Mouse (Mus musculus): Measurements from ENCODE around the gene Ttc13. TPM values are rescaled to one million over a fixed set of nuclear protein-coding genes. Genes with fewer than 3 reads are reported as not detected.

Gene Ttc13
- 18.3 and 18.4 TPM in 2 replicates for polyA plus RNA-seq (2015; fragmentation: Nextera tagmentation; extraction: Ambion mirVana)

DNA sequence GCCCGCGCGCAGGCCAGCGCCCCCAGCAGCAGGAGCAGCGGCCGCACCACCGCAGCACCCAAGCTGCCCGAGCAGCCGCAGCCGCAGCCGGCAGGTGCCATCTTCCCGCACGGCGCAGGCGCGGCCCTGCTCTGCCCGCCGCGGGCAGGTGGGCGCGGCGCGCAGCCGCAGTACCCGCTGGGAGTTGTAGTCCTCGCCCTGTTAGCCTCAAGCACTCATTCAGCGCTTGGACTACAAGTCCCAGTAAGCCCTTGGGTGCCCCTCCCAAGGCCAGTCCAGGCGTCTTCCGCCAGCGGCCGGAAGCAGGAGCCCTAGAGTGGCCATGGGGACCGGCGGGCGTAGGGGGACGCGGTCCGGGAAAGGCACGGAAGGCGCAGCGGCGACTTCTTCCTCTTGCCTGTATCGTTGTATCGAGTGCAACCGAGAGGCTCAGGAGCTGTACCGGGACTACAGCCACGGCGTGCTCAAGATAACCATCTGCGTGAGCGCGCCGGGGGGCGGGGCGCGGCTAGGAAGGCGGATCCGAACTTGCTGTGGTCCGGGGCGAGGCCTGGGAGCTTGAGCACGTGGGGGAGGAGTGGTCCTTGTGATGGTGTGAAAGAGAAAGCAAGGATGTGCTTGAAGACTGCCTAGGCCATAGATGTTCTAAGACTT is at the start of gene Ttc13, which contains the start of gene Arv1:
Gene Ttc13 (minus strand): TSS at position 122 of the 654 bp plus-strand sequence.
Gene Arv1 (plus strand): TSS at position 278 of the 654 bp plus-strand sequence.
- Histone ChIP-seq H3K4me2 (peak within 1 kb of the TSS; percentile 95), H3K9ac (peak within 1 kb of the TSS; percentile 92), H3K36me3 (replicated peaks) (peaks cover 12% of the 10 kb centered on the region; the same call in 1 of the 2 replicates), H3K27ac (replicated peaks) (peak within 1 kb of the TSS; percentile 64), H3K27me3 (no peaks in the 10 kb centered on the region), H3K4me1 (replicated peaks) (peaks cover 31% of the 10 kb centered on the region), H3K4me3 (replicated peaks) (peak within 1 kb of the TSS; percentile 92), H3K9me3 (replicated peaks) (no peaks in the 10 kb centered on the region)
- ATAC-seq (ENCODE audit: insufficient read depth), result peak; percentile 99
- WGBS (ENCODE audit: insufficient replicate concordance), result under 1% methylated on average over 59 of the region's 59 CpGs

DNA sequence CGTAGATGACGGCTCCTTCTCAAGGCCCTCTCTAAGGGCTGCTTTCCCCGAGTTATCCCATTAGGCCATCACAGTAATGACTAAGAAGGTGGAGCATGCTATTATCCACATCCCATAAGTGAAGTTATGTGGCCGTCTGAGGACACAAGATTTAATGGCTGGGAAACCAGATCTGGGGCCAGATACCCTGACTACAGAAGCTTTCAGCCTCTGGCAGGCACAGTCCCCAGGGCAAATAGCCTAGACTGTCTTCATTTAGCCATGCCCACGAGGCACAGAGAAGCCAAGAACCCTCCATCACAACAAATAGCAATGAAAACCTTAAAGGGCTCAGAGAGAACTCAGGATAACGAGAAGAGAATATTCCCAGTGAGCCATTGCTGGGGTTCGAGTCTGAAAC is 41.3 kb upstream of the Ttc13 start:
- Histone ChIP-seq H3K36me3 (replicated peaks) (no peaks in the 10 kb centered on the region), H3K9me3 (replicated peaks) (no peaks in the 10 kb centered on the region), H3K4me3 (replicated peaks) (no peak overlapping the region), H3K27me3 (no peaks in the 10 kb centered on the region), H3K9ac (no peak overlapping the region), H3K4me2 (no peak overlapping the region), H3K27ac (replicated peaks) (no peak overlapping the region), H3K4me1 (replicated peaks) (no peaks in the 10 kb centered on the region)
- no peak for ATAC-seq (ENCODE audit: insufficient read depth)
- WGBS (ENCODE audit: insufficient replicate concordance), result 59% methylated on average over 7 of the region's 7 CpGs

DNA sequence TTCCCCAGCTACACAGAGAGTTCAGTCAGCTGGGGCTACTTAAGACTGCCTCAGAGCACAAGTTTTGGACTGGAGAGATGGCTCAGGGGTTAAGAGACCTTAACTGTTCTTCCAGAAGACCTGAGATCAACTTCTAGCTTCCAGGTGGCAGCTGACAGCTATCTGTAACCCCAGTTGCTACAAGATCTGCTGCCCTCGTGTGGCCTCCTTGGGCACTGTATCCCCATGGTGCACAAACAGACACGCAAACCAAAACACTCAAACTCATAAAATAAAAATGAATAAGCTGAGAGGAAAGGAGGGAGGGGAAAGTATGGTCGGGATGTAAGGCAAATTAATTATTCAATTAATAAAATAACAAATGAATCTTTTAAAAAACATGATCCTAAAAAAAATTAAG is 36.8 kb upstream of the Ttc13 start:
- H3K4me2 ChIP-seq, result no peak overlapping the region
- no peak overlapping the region for H3K9ac ChIP-seq
- no peak overlapping the region for H3K27ac ChIP-seq (replicated peaks)
- H3K27me3 ChIP-seq, result peaks cover 17% of the 10 kb centered on the region
- H3K36me3 ChIP-seq (replicated peaks), result no peaks in the 10 kb centered on the region
- H3K4me1 ChIP-seq (replicated peaks), result peaks cover 11% of the 10 kb centered on the region
- WGBS (ENCODE audit: insufficient replicate concordance), result 27% methylated on average over 3 of the region's 3 CpGs
- ATAC-seq (ENCODE audit: insufficient read depth), result no peak
- no peaks in the 10 kb centered on the region for H3K9me3 ChIP-seq (replicated peaks)
- H3K4me3 ChIP-seq (replicated peaks), result no peak overlapping the region

DNA sequence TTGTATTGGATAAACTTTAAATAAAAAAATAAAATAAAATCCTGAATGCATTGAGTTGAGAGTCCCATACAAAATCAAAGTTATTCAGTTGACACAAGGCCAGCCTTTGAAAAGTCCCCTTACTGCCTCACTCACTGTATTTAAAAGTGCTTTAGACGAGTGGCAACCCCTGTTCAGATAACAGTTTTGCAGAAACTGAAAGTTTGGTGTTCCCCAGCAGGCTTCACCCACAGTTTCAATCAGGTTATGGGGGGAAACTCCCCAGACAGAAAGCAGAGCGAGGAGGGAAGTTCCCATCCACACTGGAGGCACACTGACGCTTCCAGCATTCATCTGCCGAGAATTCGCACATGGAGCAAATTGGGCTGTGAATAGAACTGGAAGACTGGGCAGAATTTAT is 34.8 kb upstream of the Ttc13 start:
- Histone ChIP-seq H3K27me3 (peaks cover 37% of the 10 kb centered on the region), H3K36me3 (replicated peaks) (no peaks in the 10 kb centered on the region), H3K9ac (no peak overlapping the region), H3K27ac (replicated peaks) (no peak overlapping the region), H3K9me3 (replicated peaks) (no peaks in the 10 kb centered on the region), H3K4me1 (replicated peaks) (peaks cover 28% of the 10 kb centered on the region), H3K4me3 (replicated peaks) (no peak overlapping the region), H3K4me2 (no peak overlapping the region)
- ATAC-seq (ENCODE audit: insufficient read depth), result no peak
- WGBS (ENCODE audit: insufficient replicate concordance), result 55% methylated on average over 5 of the region's 5 CpGs

DNA sequence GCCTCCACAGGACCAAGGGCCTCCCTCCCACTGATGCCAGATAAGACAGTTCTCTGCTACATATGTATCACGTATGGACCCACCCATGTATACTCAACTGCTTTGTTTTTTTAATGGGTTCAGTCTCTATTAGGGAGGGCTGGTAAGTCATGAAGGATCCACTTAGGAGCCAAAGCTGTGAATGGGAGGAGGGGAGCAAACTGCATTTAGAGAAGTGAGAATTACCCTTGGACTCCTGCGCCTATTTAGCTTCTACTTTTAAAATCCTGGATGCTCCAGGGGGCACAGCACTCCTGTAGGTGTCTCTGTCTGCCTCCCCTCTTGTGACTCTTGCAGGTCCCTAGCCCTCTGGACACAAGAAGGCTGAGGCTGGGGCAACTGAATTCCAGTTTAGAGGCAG is 34.4 kb upstream of the Ttc13 start:
- Histone ChIP-seq H3K9ac (no peak overlapping the region), H3K36me3 (replicated peaks) (no peaks in the 10 kb centered on the region), H3K4me2 (no peak overlapping the region), H3K4me1 (replicated peaks) (peaks cover 29% of the 10 kb centered on the region), H3K27ac (replicated peaks) (no peak overlapping the region), H3K4me3 (replicated peaks) (no peak overlapping the region), H3K9me3 (replicated peaks) (no peaks in the 10 kb centered on the region), H3K27me3 (peaks cover 41% of the 10 kb centered on the region)
- ATAC-seq (ENCODE audit: insufficient read depth), result no peak
- WGBS (ENCODE audit: insufficient replicate concordance), result 16% methylated on average over 2 of the region's 2 CpGs

- no peaks in the 10 kb centered on the region for H3K9me3 ChIP-seq (replicated peaks)
- H3K9ac ChIP-seq, result no peak overlapping the region
- ATAC-seq (ENCODE audit: insufficient read depth), result no peak
- peaks cover 48% of the 10 kb centered on the region for H3K27me3 ChIP-seq
- WGBS (ENCODE audit: insufficient replicate concordance), result 63% methylated on average over 8 of the region's 8 CpGs
- peak overlapping the region; percentile 57; the same call in 1 of the 2 replicates for H3K27ac ChIP-seq (replicated peaks)
- H3K4me1 ChIP-seq (replicated peaks), result peaks cover 36% of the 10 kb centered on the region
- no peak overlapping the region for H3K4me2 ChIP-seq
- H3K36me3 ChIP-seq (replicated peaks), result no peaks in the 10 kb centered on the region
- no peak overlapping the region for H3K4me3 ChIP-seq (replicated peaks)
Measured at GRCm38 (mm10) chr8:124755481-124755880, 33.7 kb upstream of the Ttc13 start.

- Histone ChIP-seq H3K4me1 (replicated peaks) (peaks cover 36% of the 10 kb centered on the region), H3K9ac (no peak overlapping the region), H3K36me3 (replicated peaks) (no peaks in the 10 kb centered on the region), H3K4me2 (peak overlapping the region; percentile 10; the same call in 1 of the 2 replicates), H3K9me3 (replicated peaks) (no peaks in the 10 kb centered on the region), H3K4me3 (replicated peaks) (no peak overlapping the region), H3K27ac (replicated peaks) (peak overlapping the region; percentile 57), H3K27me3 (peaks cover 55% of the 10 kb centered on the region)
- 38% methylated on average over 4 of the region's 4 CpGs for WGBS (ENCODE audit: insufficient replicate concordance)
- ATAC-seq (ENCODE audit: insufficient read depth), result no peak
Measured at GRCm38 (mm10) chr8:124754792-124755190, 33.0 kb upstream of the Ttc13 start.

DNA sequence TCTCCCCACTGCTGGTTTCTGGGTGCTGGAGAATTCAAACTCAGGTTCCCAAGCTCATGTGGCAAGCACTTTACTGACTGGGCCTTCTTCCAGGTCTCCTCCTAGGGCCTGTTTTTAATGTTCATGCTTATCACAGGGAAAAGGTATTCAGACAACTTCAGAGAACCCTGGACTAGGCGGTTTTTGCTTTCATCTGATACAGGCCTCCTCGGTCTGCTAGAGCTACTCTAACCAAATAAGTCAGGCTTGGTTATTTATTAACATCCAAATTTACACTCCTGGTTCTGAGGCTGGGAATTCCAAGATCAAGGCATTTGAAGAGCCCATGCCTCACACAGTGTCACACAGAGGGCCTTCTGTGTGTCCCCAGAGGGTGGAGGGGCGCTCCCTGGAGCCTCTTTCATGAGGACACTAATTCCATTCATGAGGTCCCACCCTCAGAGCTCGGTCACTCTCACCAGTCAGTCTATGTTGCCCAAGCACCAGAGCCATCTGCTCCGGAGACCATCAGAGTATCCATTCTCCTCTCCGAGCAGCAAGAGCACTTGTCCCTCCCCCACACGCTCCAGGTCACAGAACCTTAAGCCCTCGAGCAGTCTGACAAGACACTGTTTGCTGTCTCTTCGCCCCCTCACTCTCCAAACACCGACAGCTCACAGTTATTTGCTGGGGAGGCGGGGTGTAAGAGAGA is 32.5 kb upstream of the Ttc13 start:
- no peak overlapping the region for H3K9ac ChIP-seq

DNA sequence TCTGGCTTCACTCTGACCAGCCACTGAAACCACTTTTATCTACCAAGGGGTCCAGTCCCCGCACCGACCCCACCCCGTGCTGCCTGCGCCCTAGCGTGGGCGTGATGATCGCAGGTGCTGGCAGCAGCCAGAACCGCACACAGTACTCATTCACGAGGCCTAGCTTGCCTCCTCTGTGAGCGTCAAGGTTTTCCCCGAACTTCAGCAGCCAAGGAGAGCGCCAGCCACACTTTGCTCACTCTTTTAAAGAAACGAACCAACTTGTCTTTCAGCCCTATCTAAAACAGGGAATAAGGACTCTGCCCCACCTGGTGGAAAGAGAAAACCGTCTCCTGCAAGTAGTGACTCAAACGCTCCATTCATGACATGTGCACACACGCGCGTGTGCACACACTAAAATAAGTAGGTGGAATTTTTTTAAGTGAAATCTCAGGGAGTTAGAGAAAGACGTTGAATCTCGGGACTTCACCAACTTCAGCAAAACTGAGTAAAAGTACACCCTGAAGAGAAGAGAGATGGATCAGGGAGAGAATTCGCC is 30.6 kb upstream of the Ttc13 start:
- Histone ChIP-seq H3K9ac (no peak overlapping the region), H3K9me3 (replicated peaks) (no peaks in the 10 kb centered on the region), H3K27ac (replicated peaks) (no peak overlapping the region), H3K4me3 (replicated peaks) (no peak overlapping the region), H3K4me2 (peak overlapping the region; percentile 71; the same call in 1 of the 2 replicates), H3K36me3 (replicated peaks) (no peaks in the 10 kb centered on the region), H3K27me3 (peaks cover 67% of the 10 kb centered on the region), H3K4me1 (replicated peaks) (peaks cover 36% of the 10 kb centered on the region)
- WGBS (ENCODE audit: insufficient replicate concordance), result 32% methylated on average over 21 of the region's 21 CpGs
- no peak for ATAC-seq (ENCODE audit: insufficient read depth)

More for the DNA sequence above, 32.5 kb upstream of the Ttc13 start:
- peaks cover 36% of the 10 kb centered on the region for H3K4me1 ChIP-seq (replicated peaks)
- peak overlapping the region; percentile 10; the same call in 1 of the 2 replicates for H3K4me2 ChIP-seq
- H3K27ac ChIP-seq (replicated peaks), result peak overlapping the region; percentile 57
- peak; percentile 43; the same call in 1 of the 2 replicates for ATAC-seq (ENCODE audit: insufficient read depth)
- no peaks in the 10 kb centered on the region for H3K36me3 ChIP-seq (replicated peaks)
- H3K9me3 ChIP-seq (replicated peaks), result no peaks in the 10 kb centered on the region
- H3K27me3 ChIP-seq, result peaks cover 60% of the 10 kb centered on the region
- 21% methylated on average over 11 of the region's 11 CpGs for WGBS (ENCODE audit: insufficient replicate concordance)
- H3K4me3 ChIP-seq (replicated peaks), result no peak overlapping the region

GRCm38 (mm10) chr8:124751709-124752173 is 30.0 kb upstream of the Ttc13 start, which contains the start of gene Fam89a:
Fam89a (minus strand) TSS chr8:124751832.
- Histone ChIP-seq H3K27me3 (peaks cover 67% of the 10 kb centered on the region), H3K36me3 (replicated peaks) (no peaks in the 10 kb centered on the region), H3K9ac (no peak within 1 kb of the TSS), H3K9me3 (replicated peaks) (no peaks in the 10 kb centered on the region), H3K4me1 (replicated peaks) (peaks cover 37% of the 10 kb centered on the region), H3K4me3 (replicated peaks) (peak within 1 kb of the TSS; percentile 59), H3K4me2 (peak within 1 kb of the TSS; percentile 71), H3K27ac (replicated peaks) (no peak within 1 kb of the TSS)
- peak; percentile 62 for ATAC-seq (ENCODE audit: insufficient read depth)
- under 1% methylated on average over 40 of the region's 41 CpGs for WGBS (ENCODE audit: insufficient replicate concordance)

DNA sequence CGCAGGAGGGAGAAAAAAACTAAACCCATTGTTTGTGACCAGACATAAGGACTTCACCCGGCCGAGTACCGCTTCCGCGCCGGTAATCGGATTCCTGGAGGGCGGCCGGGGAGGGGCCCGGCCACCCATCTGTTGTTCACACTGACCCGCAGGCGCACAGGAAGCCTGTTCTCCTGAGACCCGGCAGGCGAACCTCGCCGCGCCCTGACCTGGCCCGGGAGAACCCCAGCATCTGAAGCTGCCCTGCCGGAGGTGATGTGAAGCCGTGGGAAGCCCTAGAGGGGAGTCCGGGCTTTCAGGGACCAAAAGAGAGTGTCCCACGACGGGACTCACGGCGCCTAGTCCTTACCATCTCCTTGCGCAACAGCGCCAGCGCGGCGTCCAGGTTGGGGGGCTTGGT is 29.4 kb upstream of the Ttc13 start:
- 1% methylated on average over 31 of the region's 31 CpGs for WGBS (ENCODE audit: insufficient replicate concordance)
- H3K4me2 ChIP-seq, result peak overlapping the region; percentile 71
- peaks cover 42% of the 10 kb centered on the region for H3K4me1 ChIP-seq (replicated peaks)
- no peak for ATAC-seq (ENCODE audit: insufficient read depth)
- peaks cover 67% of the 10 kb centered on the region for H3K27me3 ChIP-seq
- no peak overlapping the region for H3K27ac ChIP-seq (replicated peaks)
- H3K9me3 ChIP-seq (replicated peaks), result no peaks in the 10 kb centered on the region
- peak overlapping the region; percentile 59 for H3K4me3 ChIP-seq (replicated peaks)
- no peaks in the 10 kb centered on the region for H3K36me3 ChIP-seq (replicated peaks)
- H3K9ac ChIP-seq, result no peak overlapping the region
